Mouse (Mus musculus) left cerebral cortex, adult 9 months (tissue): ENCODE data around the gene Dclre1c.

ENCODE experiments used
- DNase-seq, 2 experiments: peaks; one replicate each; pipeline ENCODE4 v3.0.0; 2022; ENCODE audit warnings: low spot score in 2 of 2

Gene Dclre1c

DNA sequence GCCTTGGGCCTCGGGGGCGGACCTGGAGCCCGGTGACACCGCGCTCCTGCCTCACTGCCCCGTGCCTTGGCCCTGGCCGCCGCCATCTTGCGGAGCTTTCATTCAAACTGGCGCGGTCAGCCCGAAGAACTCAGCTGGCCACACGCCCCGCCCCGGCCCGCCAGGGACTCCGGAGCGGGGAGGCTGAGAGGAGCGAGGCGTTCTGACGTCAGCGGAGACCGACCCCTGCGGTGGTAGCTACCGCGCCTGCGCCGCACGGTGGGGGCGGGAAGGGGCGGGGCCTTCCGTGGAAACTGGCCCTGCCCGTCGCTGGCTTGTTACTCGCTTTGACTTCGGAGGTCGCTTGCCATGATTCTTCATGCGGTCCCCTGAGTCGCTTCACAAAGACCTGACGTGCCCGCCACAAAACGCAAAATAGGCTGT is 50.9 kb downstream of the Dclre1c start, which contains the start of gene Suv39h2:
TSS of gene Suv39h2 (minus strand) at position 171 of the 423 bp plus-strand sequence.
- peak; percentile 83 to 94 for DNase-seq

DNA sequence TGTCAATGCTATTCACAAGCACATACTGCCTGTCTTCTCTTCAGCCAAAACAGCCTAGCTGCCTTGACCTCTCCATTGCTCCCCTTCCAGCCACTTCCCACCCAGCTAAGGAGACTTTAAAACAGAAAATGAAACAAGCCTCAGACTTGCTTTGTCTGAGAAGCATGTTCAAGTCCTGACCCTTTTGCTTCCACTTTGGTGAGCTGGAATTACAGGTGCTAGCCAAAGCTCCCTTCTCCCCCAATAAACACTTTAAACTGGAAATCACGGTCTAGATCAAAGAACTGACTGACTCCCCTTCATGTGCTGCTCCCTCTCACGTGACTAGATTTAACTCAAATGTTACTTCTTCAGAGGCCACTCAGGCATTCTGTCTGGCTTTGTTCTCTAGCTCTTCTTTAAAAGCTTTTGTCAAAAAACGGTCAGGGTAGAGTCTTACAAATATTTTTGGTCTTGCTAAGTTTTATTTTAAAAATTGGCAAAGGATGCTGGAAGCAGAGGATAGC is 51.9 kb downstream of the Dclre1c start:
- DNase-seq, result no peak

- DNase-seq, result no peak
These were observed 56.3 kb downstream of the Dclre1c start for GRCm38 (mm10) chr2:3480239-3480638.

- no peak for DNase-seq
These were observed 65.9 kb downstream of the Dclre1c start for GRCm38 (mm10) chr2:3489816-3490215.

GRCm38 (mm10) chr2:3493833-3494409 is 70.0 kb downstream of the Dclre1c start:
- no peak for DNase-seq

DNA sequence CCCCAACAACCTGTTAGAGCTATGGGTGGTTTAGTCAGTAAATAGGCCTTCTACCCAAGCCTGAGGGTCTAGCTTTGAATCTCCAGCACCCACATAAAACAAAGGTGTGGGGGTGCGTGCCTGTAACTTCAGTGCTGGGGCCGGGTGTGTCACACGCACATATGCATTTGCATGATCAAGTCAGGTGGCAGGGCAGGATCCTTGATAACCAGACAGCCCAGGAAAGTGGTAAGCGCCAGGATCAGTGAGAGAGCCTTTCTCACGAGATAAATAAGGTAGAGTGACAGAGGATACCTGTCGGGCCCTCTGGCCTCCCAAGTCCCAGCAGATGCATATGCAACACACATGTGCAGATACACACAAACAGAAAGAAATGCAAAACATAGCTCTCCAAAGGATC is 75.6 kb downstream of the Dclre1c start:
- no peak for DNase-seq

GRCm38 (mm10) chr2:3500886-3501285 is 77.0 kb downstream of the Dclre1c start:
- DNase-seq, result no peak

DNA sequence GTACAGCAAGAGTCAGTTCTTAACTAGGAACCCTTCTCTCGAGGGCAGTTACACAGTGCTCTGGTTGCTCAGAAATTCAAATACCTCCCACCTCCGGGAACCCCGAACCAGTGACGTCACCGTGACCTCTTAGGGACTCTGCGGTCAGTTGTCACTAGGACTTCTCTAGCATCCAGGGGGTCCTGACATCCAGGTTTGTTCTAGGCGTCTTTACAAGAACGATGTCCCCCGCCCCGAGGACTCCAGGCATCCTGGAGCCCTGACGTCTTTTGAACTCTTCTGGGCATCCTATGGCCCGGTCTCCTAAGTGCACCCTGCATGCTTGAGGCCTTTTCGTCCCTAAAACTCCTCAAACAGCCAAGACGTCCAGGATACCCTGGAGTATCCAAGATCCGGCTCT is 88.1 kb downstream of the Dclre1c start:
- no peak for DNase-seq

DNA sequence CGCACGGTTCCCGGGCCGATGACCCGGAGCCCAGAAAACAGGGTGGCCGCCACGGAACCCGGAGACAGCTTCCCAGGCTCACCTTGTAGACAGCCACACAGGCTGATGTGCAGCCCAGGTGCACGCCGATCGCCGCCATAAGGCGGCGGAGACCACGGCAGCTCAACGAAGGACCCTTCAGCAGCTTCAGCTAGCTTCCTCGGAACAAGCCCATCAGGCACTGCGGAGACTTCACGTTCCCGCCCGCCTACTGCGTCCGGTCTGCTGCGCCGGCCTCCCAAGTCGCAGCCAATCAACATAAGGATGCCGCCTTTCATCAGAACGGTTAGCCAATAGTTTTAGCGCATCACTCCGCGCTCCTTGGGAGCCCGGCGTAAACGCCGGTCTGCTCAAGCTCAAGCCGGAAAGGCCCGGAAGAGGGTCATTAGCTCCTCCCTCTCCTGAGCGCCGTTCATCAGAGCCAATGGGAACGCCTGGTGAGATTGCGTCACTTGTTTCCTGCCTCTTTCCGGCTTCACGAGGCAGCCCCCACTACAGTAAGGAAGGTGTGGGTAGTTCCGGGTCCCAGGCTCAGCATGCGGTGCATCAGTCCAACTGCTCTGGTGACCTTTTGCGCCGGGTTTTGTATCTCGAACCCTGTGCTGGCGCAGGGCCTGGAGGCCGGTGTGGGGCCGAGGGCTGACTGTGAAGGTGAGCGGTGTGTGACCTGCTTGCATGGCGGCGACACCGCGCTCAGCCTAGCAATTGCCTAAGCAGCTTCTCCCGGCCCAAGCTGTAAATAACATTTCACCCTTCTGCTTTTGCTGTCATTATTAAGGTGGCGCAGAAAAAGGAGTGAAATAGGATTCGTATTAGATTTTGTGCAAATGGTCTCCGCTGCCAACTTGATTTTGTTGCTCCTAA is 88.9 kb downstream of the Dclre1c start, which contains the start of the genes Gm45902, Hspa14 and Cdnf:
TSS of gene Gm45902 (minus strand) at position 239 of the 903 bp plus-strand sequence.
TSS of gene Hspa14 (minus strand) at position 263 of the 903 bp plus-strand sequence.
TSS of gene Cdnf (plus strand) at position 479 of the 903 bp plus-strand sequence.
- peak; percentile 98 for DNase-seq
